In genomic region chr14:43812458-43812857, GRCm38 (mm10) we compare ENCODE assay signal across 11 mouse cellular contexts. TPM values are rescaled to one million over a fixed set of nuclear protein-coding genes. Genes with fewer than 3 reads are reported as not detected.
A peak's percentile ranks its signal among the peaks of the same experiment; 100 is the strongest.
DNase-seq lines count a peak whose midpoint lies in the region; TF ChIP-seq lines count a peak whose summit lies in the region.
"Not testable (repeated sequence)": the region's sequence is repeated elsewhere in the genome, so short reads cannot be mapped to it uniquely, and the experiment has no call there.
"Had no signal": no experiment of that assay in that cellular context is flagged by ENCODE, and none has a peak within 500 bp of the region (broad histone marks: within the 10 kb centered on the region; RNA-seq: fewer than 3 reads in every experiment).

No protein-coding gene starts in this region.

- not testable (repeated sequence) for H3K4me1 ChIP-seq in kidney, adult 2 months (ENCODE audit: control insufficient read depth, insufficient read depth, low read length)

- not testable (repeated sequence) for H3K4me3 ChIP-seq in kidney, adult 2 months (ENCODE audit: insufficient read depth, low read depth, low read length)

- intact Hi-C loops in left cerebral cortex, postnatal 25 days (cut with DNase I): not testable (repeated sequence)

- not testable (repeated sequence) for H3K36me3 ChIP-seq in kidney, adult 2 months (ENCODE audit: control insufficient read depth, insufficient read depth, low read length)

- not testable (repeated sequence) for TF ChIP-seq POLR2A in kidney, adult 2 months (IDR thresholded peaks at IDR 0.05; ENCODE audit: low read depth, low read length)

- H3K27me3 ChIP-seq in kidney, adult 2 months (replicated peaks; ENCODE audit: control insufficient read depth, insufficient read depth, low read length): not testable (repeated sequence)

- not testable (repeated sequence) for H3K27ac ChIP-seq in kidney, adult 2 months (ENCODE audit: insufficient read depth, low read depth, low read length)

- peak; percentile 54 for TF ChIP-seq CTCF in kidney, adult 2 months (conservative IDR thresholded peaks at IDR 0.05; ENCODE audit: insufficient read depth, insufficient read length, low read depth, low read length)

- WGBS in kidney, adult 2 months: 76% methylated on average over 8 of the region's 9 CpGs

- DNase-seq in adrenal gland, adult (ENCODE audit: inconsistent age in 2 of 2, low spot score in 1 of 2): peak; percentile 27 to 76
- DNase-seq in cerebellum, postnatal 36 days: peak; percentile 4 to 13
- DNase-seq in frontal cortex, adult 2 months (ENCODE audit: extremely low spot score in 1 of 2, low spot score in 1 of 2): peak; percentile 20 to 79
- DNase-seq in kidney, adult 2 months: peak; percentile 41
- DNase-seq in left cerebral cortex, postnatal 25 days (ENCODE audit: low spot score in 2 of 2): peak; percentile 34 to 43
- peak; percentile 50 for DNase-seq in mesoderm, embryonic 11.5 days (ENCODE audit: low read depth, low spot score)
- DNase-seq in spleen, adult 12 weeks (ENCODE audit: low spot score): peak; percentile 12

RNA-seq across cellular contexts. Expression of gene Gm8180, which starts 27.9 kb away (rescaled TPM):
- polyA plus RNA-seq in frontal cortex, adult 2 months (2012; rRNA removed): not detected in 2 replicates
- polyA plus RNA-seq in kidney, adult 2 months (2012; rRNA removed): not detected in 2 replicates
- not detected for total RNA-seq in left cerebral cortex, postnatal 25 days (2021)
- total RNA-seq: adrenal gland, postnatal 4 days; left cerebral cortex, adult 8-10 months had no signal
- polyA plus RNA-seq: heart, embryonic 16.5 days; midbrain, embryonic 15.5 days had no signal
